Mouse (Mus musculus) T-helper 17 cell (primary cell): ENCODE measurements around the gene Rgs2.

Experiments
- in situ Hi-C, 2 experiments: fragments of 300-600 bp; cut with MboI, MseI; formaldehyde crosslinking; loops; 1 replicate in 1 of 2; 2 replicates in 1 of 2; pipeline ENCODE4 v1.15.1; 2025; ENCODE audit warnings: high pct_unique_total_duplicates in 2 of 2

The Rgs2 gene

GRCm38 (mm10) chr1:143988756-143989155, 15.2 kb downstream of the Rgs2 start:
- in situ Hi-C loops, result no loop called here

- in situ Hi-C loops, result no loop called here
These were observed 18.9 kb downstream of the Rgs2 start for GRCm38 (mm10) chr1:143984988-143985625.

GRCm38 (mm10) chr1:143982765-143983312, 21.1 kb downstream of the Rgs2 start:
- in situ Hi-C loops, result no loop called here

- in situ Hi-C loops, result no loop called here
These were observed 21.7 kb downstream of the Rgs2 start for GRCm38 (mm10) chr1:143982085-143982764.

GRCm38 (mm10) chr1:143980811-143981210, 23.1 kb downstream of the Rgs2 start:
- in situ Hi-C loops, result no loop called here

GRCm38 (mm10) chr1:143974637-143975036, 29.3 kb downstream of the Rgs2 start:
- in situ Hi-C loops, result no loop called here

DNA sequence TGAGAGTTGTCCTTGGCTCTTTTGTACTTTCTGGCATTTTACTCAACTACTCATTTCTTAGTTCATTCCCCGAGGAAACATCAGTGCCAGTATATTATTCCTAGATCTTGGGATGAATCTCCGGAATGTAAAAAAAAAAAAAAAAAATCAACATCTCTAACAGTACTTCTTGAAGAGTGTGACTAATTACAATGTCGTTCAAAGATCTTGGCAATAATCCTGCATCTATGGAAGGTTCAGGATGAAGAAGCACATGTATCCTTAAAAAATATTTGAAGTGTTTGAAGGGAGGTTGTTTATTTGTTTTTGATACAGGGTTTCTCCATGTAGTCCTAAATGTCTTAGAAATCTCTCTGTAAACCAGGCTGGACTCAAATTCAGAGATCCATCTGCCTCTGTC, 41.7 kb downstream of the Rgs2 start:
- in situ Hi-C loops, result no loop called here

DNA sequence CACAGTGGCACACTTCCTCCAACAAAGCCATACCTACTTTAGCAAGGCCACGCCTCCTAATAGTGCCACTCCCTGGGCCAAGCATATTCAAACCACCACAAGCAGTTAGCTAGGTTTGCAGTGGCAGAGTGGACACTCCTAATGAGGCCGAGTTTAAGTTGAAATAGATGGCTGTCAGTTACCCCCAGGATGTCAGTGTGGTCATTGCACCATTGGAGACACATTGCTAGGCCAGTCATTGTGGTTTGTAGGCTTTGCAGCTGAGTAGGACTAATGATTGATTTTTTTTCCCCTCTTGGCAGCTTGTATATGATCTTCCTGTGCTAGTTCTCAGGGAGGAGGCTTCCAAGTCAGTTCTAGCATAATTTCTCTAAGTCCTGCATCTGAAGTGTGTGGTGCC, 43.6 kb downstream of the Rgs2 start:
- in situ Hi-C loops, result no loop called here

- in situ Hi-C loops, result no loop called here
These were observed 47.9 kb downstream of the Rgs2 start for GRCm38 (mm10) chr1:143956090-143956489.

DNA sequence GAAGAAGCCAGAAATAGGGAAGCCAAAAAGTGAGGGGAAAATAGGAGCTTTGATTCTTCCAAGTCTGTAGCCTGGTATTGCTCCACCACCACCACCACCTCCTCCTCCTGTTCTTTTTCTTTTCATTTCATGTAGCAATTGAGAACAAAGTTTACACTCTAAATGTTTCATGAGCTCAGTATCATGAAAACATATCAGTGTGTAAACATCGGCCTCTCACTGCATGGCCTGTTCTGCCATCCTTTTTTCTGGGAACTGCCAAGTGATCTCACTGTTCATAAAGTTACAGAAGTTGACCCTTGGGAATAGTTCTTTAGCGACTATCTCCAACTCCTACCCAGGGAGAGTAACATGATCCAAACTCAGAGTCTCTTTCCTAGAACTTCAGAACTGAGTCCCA, 51.1 kb downstream of the Rgs2 start:
- in situ Hi-C loops, result no loop called here
